Mouse (Mus musculus): ENCODE results near the gene Flrt1. TPM values are rescaled to one million over a fixed set of nuclear protein-coding genes. Genes with fewer than 3 reads are reported as not detected.
A peak's percentile ranks its signal among the peaks of the same experiment; 100 is the strongest.

Gene Flrt1
- polyA plus RNA-seq, 1 experiment from 2014 or later, result 6.0 TPM

DNA sequence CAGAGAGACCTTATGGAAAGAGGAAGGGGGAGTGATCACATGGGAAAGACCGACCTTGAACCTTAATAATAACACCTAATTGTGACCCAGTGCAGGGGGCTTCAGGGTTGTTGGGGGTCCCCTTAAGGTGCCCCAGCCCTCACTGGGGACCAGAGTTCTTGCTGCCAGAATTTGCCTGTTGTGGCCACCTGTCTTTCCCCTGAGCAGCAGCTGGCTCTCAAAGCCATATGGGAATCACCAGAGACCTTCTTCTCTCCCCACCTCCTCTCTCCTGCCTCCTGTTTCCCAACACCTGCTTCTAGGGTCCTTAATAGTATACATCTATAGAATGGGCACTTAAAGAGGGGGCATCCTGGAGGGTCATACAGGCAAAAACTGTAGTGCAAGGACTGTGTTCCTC is 20.7 kb upstream of the Flrt1 start:
- 92% methylated on average over 1 of the region's 1 CpGs for WGBS
- H3K27me3 ChIP-seq (ENCODE audit: low read depth, poor library complexity, severe bottlenecking), result peaks cover 72% of the 10 kb centered on the region
- no peak overlapping the region for H3K4me3 ChIP-seq
- no peak for DNase-seq (ENCODE audit: low spot score)
- H3K4me1 ChIP-seq, result peaks cover 77% of the 10 kb centered on the region
- H3K9me3 ChIP-seq (replicated peaks), result no peaks in the 10 kb centered on the region
- H3K27ac ChIP-seq (replicated peaks), result no peak overlapping the region
- no peaks in the 10 kb centered on the region for H3K36me3 ChIP-seq

DNA sequence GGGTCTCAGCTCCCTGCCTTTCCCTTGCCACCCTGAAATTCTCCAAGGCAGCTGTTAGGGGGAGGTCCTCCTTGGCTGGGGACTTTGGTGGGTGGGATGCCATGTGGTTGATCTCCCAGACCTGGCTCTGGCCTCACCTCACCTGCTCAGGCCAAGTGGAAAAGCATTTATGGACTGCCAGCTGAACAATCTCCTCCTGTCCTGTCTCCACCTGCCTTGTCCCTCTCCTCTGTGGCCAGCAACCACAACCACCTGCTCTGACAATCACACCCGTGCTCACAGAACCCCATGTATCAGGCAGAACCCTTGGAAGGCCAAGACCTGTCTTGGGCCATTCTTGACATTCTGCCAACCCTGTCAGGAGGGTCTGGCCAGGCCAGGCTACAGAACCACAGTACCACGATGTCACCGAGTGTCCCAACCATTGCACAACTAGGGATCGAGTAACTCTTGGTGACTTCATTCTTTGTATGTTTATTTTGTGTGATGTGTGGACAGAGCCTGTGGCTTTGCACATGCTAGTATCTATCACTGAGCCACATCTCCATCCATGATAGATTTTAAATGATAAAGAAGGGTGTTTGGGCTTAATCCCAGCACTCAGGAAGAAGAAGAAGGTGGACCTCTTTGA is 20.1 kb upstream of the Flrt1 start:
- WGBS, result 93% methylated on average over 4 of the region's 4 CpGs
- H3K4me3 ChIP-seq, result no peak overlapping the region
- peaks cover 77% of the 10 kb centered on the region for H3K4me1 ChIP-seq
- H3K36me3 ChIP-seq, result no peaks in the 10 kb centered on the region
- H3K9me3 ChIP-seq (replicated peaks), result no peaks in the 10 kb centered on the region
- H3K27me3 ChIP-seq (ENCODE audit: low read depth, poor library complexity, severe bottlenecking), result peaks cover 72% of the 10 kb centered on the region
- peak overlapping the region; percentile 55; the same call in 1 of the 2 replicates for H3K27ac ChIP-seq (replicated peaks)
- no peak for DNase-seq (ENCODE audit: low spot score)

DNA sequence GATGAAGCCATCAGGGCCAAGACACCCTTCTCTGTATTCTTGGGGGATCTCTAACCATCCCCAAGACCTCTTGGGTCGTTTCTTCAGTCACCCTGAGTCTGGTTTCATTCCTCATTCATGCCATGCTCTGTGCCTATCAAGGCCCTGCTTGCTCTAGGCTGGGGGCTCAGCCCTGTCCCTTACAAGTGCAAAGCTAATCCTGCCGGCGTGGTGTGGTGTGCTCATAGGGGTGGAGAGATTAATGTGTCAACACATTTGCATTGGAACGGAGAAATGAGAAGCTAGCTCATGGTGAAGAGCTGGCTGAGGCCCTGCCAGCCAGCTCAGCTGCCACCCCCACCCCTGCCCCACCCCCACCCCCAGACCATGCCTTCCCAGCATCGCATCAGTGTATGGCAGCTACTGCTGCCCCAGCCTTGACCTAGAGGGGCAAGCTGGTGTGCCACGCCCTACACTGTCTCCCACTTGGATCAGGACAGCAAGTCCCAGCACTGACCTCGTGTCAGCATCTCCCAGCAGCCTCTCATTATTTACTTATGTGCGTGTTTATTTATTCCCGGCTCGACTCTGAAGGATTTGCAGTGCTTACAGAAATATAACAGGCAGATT is 17.3 kb upstream of the Flrt1 start:
- peaks cover 63% of the 10 kb centered on the region for H3K4me1 ChIP-seq
- WGBS, result 50% methylated on average over 10 of the region's 10 CpGs
- H3K36me3 ChIP-seq, result no peaks in the 10 kb centered on the region
- H3K27me3 ChIP-seq (ENCODE audit: low read depth, poor library complexity, severe bottlenecking), result peaks cover 78% of the 10 kb centered on the region
- H3K27ac ChIP-seq (replicated peaks), result peak overlapping the region; percentile 78
- no peaks in the 10 kb centered on the region for H3K9me3 ChIP-seq (replicated peaks)
- DNase-seq (ENCODE audit: low spot score), result no peak
- H3K4me3 ChIP-seq, result no peak overlapping the region

DNA sequence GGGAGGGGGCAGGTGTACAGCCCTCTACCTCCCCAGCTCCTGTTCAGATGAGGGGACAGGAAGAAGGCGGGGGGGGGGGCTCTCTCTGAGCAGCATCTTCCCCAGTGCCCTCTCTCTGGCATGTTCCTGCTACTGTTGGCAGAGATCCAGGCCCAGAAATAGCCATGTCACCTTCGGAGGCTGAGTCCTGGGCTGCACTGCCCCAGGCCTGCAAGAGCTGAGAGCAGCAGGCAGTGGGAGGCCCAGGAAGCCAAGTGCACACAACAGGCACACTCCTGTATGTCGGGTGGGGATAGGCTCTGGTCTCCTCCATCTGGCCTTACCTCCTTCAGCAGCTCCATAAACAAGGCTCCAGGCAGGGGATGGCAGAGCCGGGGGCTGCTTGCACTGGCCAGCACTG is 16.7 kb upstream of the Flrt1 start:
- Histone ChIP-seq H3K4me3 (no peak overlapping the region), H3K27ac (replicated peaks) (peak overlapping the region; percentile 78), H3K36me3 (no peaks in the 10 kb centered on the region), H3K9me3 (replicated peaks) (no peaks in the 10 kb centered on the region), H3K27me3 (ENCODE audit: low read depth, poor library complexity, severe bottlenecking) (peaks cover 79% of the 10 kb centered on the region), H3K4me1 (peaks cover 61% of the 10 kb centered on the region)
- no peak for DNase-seq (ENCODE audit: low spot score)
- WGBS, result 71% methylated on average over 4 of the region's 4 CpGs

DNA sequence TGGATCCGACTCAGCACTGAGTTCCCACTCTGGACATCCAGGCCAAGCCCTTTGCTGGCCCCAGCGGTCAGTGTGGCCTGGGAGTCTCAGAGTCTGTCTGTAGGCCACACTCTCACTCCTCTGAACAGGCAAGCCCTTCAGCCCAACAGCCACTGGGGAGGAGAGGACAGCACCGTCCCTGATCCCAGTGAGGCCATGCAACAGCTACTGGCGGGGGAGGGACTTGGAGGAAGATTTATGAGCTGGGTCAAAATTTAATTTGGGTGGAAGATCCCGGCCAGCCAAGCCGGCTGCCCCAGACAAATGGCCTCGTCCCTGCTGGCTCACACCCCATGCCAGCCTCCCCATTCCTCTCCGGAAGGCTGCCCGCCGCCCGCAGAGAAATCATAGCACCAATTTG is 15.7 kb upstream of the Flrt1 start:
- 80% methylated on average over 11 of the region's 11 CpGs for WGBS
- DNase-seq (ENCODE audit: low spot score), result no peak

DNA sequence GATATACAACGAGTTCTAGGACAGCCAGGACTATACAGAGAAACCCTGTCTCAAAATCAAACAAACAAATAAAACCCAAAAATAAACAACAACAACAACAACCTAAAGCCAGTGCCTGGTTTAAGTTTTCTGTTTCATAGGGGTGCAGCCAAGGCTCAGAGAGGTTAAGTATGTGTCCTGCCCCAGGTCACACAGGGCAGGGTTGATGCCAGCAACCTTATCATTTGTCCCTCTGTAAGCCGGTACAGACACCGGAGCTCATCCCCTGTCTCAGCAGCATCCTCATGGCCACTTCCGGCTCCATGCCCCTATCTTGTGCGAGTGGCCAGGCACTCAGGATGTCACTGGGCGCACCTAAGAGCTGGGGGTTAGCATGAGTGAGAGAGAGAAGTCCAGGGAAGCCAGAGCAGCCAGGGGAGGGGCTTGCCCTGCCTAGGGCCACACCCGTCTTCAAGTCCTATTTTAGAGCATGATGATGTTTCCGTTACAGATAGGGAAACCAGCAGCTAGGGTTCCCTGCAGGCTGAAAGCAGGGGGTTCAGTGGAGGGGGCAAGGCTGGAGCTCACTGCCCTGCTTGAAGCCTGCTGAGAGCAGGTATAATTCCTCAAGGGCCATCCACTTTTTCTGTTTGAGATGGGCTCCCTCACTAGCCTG is 12.3 kb upstream of the Flrt1 start:
- Histone ChIP-seq H3K4me3 (no peak overlapping the region), H3K36me3 (no peaks in the 10 kb centered on the region), H3K27ac (replicated peaks) (peak overlapping the region; percentile 19), H3K9me3 (replicated peaks) (no peaks in the 10 kb centered on the region), H3K27me3 (ENCODE audit: low read depth, poor library complexity, severe bottlenecking) (peaks cover 86% of the 10 kb centered on the region), H3K4me1 (peaks cover 82% of the 10 kb centered on the region)
- DNase-seq (ENCODE audit: low spot score), result no peak
- 78% methylated on average over 8 of the region's 8 CpGs for WGBS

More for the DNA sequence above, 15.7 kb upstream of the Flrt1 start:
- H3K36me3 ChIP-seq, result no peaks in the 10 kb centered on the region
- peaks cover 66% of the 10 kb centered on the region for H3K4me1 ChIP-seq
- peaks cover 76% of the 10 kb centered on the region for H3K27me3 ChIP-seq (ENCODE audit: low read depth, poor library complexity, severe bottlenecking)
- no peaks in the 10 kb centered on the region for H3K9me3 ChIP-seq (replicated peaks)
- H3K4me3 ChIP-seq, result no peak overlapping the region
- peak overlapping the region; percentile 61 for H3K27ac ChIP-seq (replicated peaks)

DNA sequence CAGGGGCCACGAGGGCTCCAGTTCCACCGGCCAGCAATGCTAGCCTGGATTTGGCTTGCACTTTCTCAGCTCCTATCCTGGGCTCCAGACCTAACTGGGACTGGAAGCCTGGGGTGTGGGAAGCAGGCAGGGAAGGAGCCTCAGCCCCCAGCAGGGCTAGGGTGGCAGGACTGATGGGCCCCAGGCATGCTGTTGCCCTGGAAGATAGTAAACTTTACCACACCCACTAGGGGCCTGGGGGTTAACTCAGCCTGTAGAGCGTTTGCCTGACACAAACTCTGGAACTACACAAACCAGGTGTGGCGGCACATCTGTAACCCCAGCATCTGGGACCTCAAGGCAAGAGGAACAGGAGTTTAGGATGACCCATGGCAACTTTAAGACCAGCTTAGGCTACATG is 11.6 kb upstream of the Flrt1 start:
- H3K27ac ChIP-seq (replicated peaks), result no peak overlapping the region; the same call in 1 of the 2 replicates
- no peak overlapping the region for H3K4me3 ChIP-seq
- peaks cover 83% of the 10 kb centered on the region for H3K27me3 ChIP-seq (ENCODE audit: low read depth, poor library complexity, severe bottlenecking)
- no peaks in the 10 kb centered on the region for H3K36me3 ChIP-seq
- DNase-seq (ENCODE audit: low spot score), result no peak
- 71% methylated on average over 4 of the region's 4 CpGs for WGBS
- H3K4me1 ChIP-seq, result peaks cover 82% of the 10 kb centered on the region
- no peaks in the 10 kb centered on the region for H3K9me3 ChIP-seq (replicated peaks)

DNA sequence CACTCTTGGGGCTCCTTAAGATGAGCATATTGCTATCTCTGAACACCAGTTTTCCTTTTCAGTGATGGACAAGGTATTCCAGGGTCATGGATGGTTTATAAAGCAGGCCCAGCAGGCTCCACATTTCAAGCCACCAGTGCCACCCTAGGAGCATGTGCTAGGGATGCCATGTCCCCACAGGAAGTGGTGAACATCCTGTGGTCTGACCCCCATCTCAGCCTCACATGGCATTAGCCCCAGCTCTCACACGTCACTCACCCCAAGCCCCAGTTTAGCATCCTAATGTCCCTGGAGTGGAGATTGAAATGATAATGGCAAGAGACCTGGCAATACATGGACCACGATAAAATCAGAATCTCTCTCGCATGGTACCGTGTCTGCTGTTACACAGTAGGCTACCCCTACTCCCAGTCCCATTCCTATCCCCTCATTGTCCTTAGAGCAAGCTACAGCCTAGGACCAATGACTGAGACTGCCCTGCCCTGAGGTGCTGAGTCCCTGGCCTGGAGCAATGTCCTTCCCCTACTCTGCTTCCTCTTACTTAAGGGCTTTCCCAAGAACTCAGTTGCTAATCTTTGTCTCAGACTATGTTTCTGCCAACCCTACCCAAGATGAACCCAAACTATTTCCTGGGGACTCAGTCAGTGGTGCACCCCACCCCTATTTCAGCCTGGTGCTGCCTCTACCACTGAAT is 10.7 kb upstream of the Flrt1 start:
- peaks cover 82% of the 10 kb centered on the region for H3K4me1 ChIP-seq
- no peak overlapping the region for H3K27ac ChIP-seq (replicated peaks)
- 90% methylated on average over 4 of the region's 4 CpGs for WGBS
- H3K9me3 ChIP-seq (replicated peaks), result no peaks in the 10 kb centered on the region
- H3K4me3 ChIP-seq, result no peak overlapping the region
- H3K27me3 ChIP-seq (ENCODE audit: low read depth, poor library complexity, severe bottlenecking), result peaks cover 89% of the 10 kb centered on the region
- no peak for DNase-seq (ENCODE audit: low spot score)
- H3K36me3 ChIP-seq, result no peaks in the 10 kb centered on the region

DNA sequence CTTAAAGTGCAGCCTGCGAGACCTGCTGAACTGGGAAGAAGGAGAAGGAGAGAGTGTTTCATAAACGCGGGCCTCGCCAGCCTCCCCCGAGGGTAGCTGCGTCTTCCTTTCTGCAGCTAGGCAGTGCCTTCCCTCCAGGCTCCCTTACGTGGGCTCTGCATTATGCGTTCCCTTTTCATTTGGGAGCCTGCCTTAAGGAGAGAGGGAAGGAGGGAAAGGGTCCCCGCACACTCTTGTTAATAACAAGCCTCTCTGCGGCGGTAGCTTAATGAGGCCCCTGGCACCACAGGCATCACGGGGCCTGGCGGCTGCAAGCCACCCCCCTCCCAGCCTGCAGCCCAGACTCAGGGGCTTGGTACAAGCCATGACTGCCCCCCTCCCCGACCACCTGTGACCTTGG is 8.0 kb upstream of the Flrt1 start:
- peaks cover 88% of the 10 kb centered on the region for H3K27me3 ChIP-seq (ENCODE audit: low read depth, poor library complexity, severe bottlenecking)
- WGBS, result 23% methylated on average over 14 of the region's 14 CpGs
- no peaks in the 10 kb centered on the region for H3K36me3 ChIP-seq
- peak overlapping the region; percentile 77 for H3K27ac ChIP-seq (replicated peaks)
- peaks cover 96% of the 10 kb centered on the region for H3K4me1 ChIP-seq
- no peak for DNase-seq (ENCODE audit: low spot score)
- H3K4me3 ChIP-seq, result no peak overlapping the region
- no peaks in the 10 kb centered on the region for H3K9me3 ChIP-seq (replicated peaks)

DNA sequence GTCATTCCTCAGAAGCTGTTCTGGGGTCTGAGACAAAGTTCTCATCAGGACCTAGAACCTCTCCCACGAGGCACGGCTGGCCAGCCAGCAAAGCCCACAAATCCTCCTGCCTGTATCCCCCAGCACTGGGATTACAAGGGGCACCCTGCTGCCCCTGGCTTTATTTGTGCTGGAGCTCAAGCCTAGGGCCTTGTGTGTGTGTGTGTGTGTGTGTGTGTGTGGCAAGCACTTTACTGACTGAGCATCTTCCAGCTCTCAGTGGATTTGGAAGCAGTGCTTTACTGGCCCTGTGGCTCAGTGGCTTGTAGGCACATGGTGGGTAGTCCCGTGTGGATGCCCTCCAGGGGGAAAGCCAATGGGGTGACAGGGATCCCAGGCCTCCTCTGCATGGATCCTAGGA is 7.1 kb upstream of the Flrt1 start:
- H3K36me3 ChIP-seq, result no peaks in the 10 kb centered on the region
- 6% methylated on average over 3 of the region's 3 CpGs for WGBS
- H3K9me3 ChIP-seq (replicated peaks), result no peaks in the 10 kb centered on the region
- peaks cover 97% of the 10 kb centered on the region for H3K4me1 ChIP-seq
- peak overlapping the region; percentile 77 for H3K27ac ChIP-seq (replicated peaks)
- peaks cover 88% of the 10 kb centered on the region for H3K27me3 ChIP-seq (ENCODE audit: low read depth, poor library complexity, severe bottlenecking)
- no peak overlapping the region for H3K4me3 ChIP-seq
- DNase-seq (ENCODE audit: low spot score), result peak; percentile 51

DNA sequence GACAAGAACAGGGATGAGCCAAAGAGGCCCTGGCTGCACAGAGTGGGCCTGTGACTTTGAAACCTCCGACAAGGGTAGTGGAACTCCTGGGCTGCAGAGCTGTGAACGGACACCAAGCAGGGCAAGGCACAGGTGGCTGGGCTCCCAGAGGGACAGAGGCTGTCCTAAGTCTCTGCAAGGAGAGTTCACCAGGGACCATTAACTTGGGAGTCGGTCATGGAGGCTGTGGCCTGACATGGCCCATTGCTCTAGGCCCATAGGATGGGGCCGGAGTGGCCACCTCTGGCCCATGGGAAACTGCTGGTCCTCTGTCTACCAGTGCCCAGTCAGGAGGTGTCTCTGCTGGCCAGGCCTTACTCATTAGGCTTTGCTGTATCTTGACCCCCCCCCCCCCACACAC is 6.2 kb upstream of the Flrt1 start:
- no peak overlapping the region for H3K4me3 ChIP-seq
- H3K27me3 ChIP-seq (ENCODE audit: low read depth, poor library complexity, severe bottlenecking), result peaks cover 90% of the 10 kb centered on the region
- H3K4me1 ChIP-seq, result peaks cover 98% of the 10 kb centered on the region
- no peaks in the 10 kb centered on the region for H3K9me3 ChIP-seq (replicated peaks)
- H3K27ac ChIP-seq (replicated peaks), result peak overlapping the region; percentile 77
- no peaks in the 10 kb centered on the region for H3K36me3 ChIP-seq
- WGBS, result 77% methylated on average over 4 of the region's 4 CpGs
- no peak for DNase-seq (ENCODE audit: low spot score)

DNA sequence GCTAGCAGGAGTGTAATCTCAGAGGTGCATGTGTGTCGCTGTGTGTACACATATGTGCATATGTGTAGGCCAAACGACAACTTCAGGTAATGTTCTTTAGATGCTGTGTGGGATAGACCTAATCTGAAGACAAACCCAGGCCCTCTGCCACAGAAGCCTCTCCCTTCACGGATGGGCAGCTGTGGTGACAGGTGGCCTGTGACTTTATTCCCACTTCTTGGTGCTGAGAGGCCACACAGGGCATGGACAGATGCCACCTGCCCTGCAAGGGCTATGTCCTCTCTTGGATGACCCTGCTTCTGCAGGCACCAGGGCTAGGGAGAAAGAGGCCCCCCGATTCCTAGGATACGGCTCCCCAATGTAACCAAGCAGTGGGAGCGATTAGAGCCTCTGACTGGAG is 5.8 kb upstream of the Flrt1 start:
- Histone ChIP-seq H3K36me3 (no peaks in the 10 kb centered on the region), H3K4me3 (no peak overlapping the region), H3K4me1 (peaks cover 98% of the 10 kb centered on the region), H3K27me3 (ENCODE audit: low read depth, poor library complexity, severe bottlenecking) (peaks cover 90% of the 10 kb centered on the region), H3K9me3 (replicated peaks) (no peaks in the 10 kb centered on the region), H3K27ac (replicated peaks) (peak overlapping the region; percentile 77)
- WGBS, result 76% methylated on average over 6 of the region's 6 CpGs
- no peak for DNase-seq (ENCODE audit: low spot score)

DNA sequence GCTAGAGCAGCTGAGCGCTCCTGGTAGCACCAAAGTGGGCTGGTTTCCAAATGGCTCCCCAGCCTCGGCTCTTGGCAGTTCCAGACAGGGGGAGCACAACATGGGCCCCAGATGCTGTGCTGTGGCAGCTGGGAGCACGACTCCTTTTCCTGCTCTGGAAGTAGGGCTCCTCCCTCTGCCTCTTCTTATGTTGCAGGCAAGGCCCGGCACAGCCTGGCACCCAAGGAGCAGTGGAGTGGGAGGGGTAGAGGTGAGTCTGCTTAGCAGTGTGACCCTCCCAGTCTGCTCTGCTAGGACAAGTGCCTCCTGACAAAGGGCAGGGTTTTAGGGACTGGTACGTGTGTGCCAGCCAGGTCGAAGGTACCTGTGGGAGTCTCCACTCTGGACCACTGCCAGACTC is 5.3 kb upstream of the Flrt1 start:
- H3K27me3 ChIP-seq (ENCODE audit: low read depth, poor library complexity, severe bottlenecking), result peaks cover 89% of the 10 kb centered on the region
- DNase-seq (ENCODE audit: low spot score), result no peak
- peaks cover 98% of the 10 kb centered on the region for H3K4me1 ChIP-seq
- H3K27ac ChIP-seq (replicated peaks), result peak overlapping the region; percentile 77
- 42% methylated on average over 6 of the region's 6 CpGs for WGBS
- no peak overlapping the region for H3K4me3 ChIP-seq
- H3K36me3 ChIP-seq, result no peaks in the 10 kb centered on the region
- no peaks in the 10 kb centered on the region for H3K9me3 ChIP-seq (replicated peaks)

Measured in midbrain, embryonic 10.5 days (tissue).